Mouse (Mus musculus): Measurements from ENCODE around the gene Ankrd24. TPM values are rescaled to one million over a fixed set of nuclear protein-coding genes. Genes with fewer than 3 reads are reported as not detected.

Gene Ankrd24
- polyA plus RNA-seq, 2 experiments, result 1.5 to 5.6 TPM

DNA sequence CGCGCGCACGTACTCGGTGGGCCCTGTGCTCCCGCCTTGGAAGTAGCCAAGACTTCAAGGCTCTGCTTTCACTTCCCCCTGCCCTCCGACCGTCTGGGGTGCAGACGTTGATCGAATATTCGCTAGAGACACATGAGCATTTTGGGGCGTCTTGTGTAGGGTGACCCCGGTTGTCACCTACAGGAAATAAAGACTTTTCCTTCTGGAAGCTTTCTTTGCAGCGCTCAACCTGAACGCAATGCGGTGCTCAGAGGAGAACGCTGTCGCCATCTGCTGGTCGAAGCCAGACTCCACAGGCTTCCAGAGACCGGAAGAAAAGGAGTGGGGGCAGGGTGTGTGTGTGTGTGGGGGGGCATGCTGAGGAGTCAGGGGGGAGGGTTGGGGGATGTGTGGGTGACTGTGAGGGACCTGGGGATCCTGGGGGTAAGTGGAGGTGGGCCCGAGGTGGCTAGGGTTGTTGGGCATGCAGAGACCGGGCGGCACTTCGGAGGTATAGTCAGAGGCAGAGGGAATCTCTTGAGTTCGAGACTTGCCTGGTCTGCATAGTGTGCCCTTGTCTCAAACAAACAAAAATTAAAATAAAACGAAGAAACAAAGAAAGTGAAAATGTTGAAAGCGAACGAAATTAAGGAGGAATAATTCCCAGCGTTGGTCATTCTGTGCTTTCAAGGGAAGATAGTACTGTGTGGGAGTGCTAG lies 23.2 kb upstream of the Ankrd24 start:
- peak; percentile 76 to 85 (median 80) for DNase-seq (ENCODE audit: low read depth in 3 of 3, low spot score in 3 of 3)
- 10% methylated on average over 29 of the region's 29 CpGs for WGBS (ENCODE audit: insufficient replicate concordance)
- peaks cover 23 to 44% of the 10 kb centered on the region in 2 experiments for H3K4me1 ChIP-seq (replicated peaks; ENCODE audit: control insufficient read depth in 2 of 2, insufficient read depth in 2 of 2, low read length in 1 of 2)

DNA sequence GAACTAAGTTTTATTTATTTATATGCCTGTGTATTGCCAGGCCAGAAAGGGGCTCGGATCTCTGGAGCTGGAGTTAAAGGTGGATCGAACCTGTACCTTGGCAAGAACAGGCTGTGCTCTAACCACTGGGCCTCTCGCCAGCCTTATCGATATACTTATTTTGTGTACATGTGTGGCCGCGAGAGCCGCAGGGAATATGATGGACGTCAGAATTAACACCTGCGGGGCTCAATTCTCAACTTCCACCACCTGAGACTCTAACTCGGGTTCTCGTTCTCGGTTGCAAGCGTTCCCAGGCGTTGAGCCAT lies 22.7 kb upstream of the Ankrd24 start:
- peaks cover 18 to 39% of the 10 kb centered on the region in 2 experiments for H3K4me1 ChIP-seq (replicated peaks; ENCODE audit: control insufficient read depth in 2 of 2, insufficient read depth in 2 of 2, low read length in 1 of 2)
- peak overlapping the region; percentile 70 for H3K9ac ChIP-seq (replicated peaks)
- no peaks in the 10 kb centered on the region for H3K27me3 ChIP-seq (ENCODE audit: control insufficient read depth, insufficient read depth, low read length)
- H3K9me3 ChIP-seq (ENCODE audit: control insufficient read depth, low read length), result no peaks in the 10 kb centered on the region
- TF ChIP-seq EP300 (IDR thresholded peaks at IDR 0.05; ENCODE audit: low read depth) (no peak), CTCF (IDR thresholded peaks at IDR 0.05; ENCODE audit: low read depth) (no peak)
- WGBS (ENCODE audit: insufficient replicate concordance), result 1% methylated on average over 14 of the region's 14 CpGs
- peak; percentile 11; the same call in 1 of the 2 replicates for ATAC-seq (ENCODE audit: insufficient read depth)
- DNase-seq (ENCODE audit: low read depth in 3 of 3, low spot score in 3 of 3), result no peak
- H3K27ac ChIP-seq, result peak overlapping the region; percentile 94
- H3K4me2 ChIP-seq (ENCODE audit: low read depth), result peak overlapping the region; percentile 66
- H3K36me3 ChIP-seq (replicated peaks; ENCODE audit: control insufficient read depth, insufficient read depth, low read depth), result no peaks in the 10 kb centered on the region
- H3K4me3 ChIP-seq (ENCODE audit: insufficient read depth in 1 of 2, low read depth in 2 of 2, low read length in 2 of 2), result peak overlapping the region; percentile 59 to 77

More for the DNA sequence above, 23.2 kb upstream of the Ankrd24 start:
- H3K36me3 ChIP-seq (replicated peaks; ENCODE audit: control insufficient read depth, insufficient read depth, low read depth), result no peaks in the 10 kb centered on the region
- H3K9ac ChIP-seq (replicated peaks), result peak overlapping the region; percentile 70
- no peaks in the 10 kb centered on the region for H3K9me3 ChIP-seq (ENCODE audit: control insufficient read depth, low read length)
- peak overlapping the region; percentile 94 for H3K27ac ChIP-seq
- peak overlapping the region; percentile 59 to 77 for H3K4me3 ChIP-seq (ENCODE audit: insufficient read depth in 1 of 2, low read depth in 2 of 2, low read length in 2 of 2)
- no peak for TF ChIP-seq EP300 (IDR thresholded peaks at IDR 0.05; ENCODE audit: low read depth)
- TF ChIP-seq CTCF (IDR thresholded peaks at IDR 0.05; ENCODE audit: low read depth), result peak; percentile 96
- peak overlapping the region; percentile 66 for H3K4me2 ChIP-seq (ENCODE audit: low read depth)
- no peaks in the 10 kb centered on the region for H3K27me3 ChIP-seq (ENCODE audit: control insufficient read depth, insufficient read depth, low read length)
- peak; percentile 36 for ATAC-seq (ENCODE audit: insufficient read depth)

DNA sequence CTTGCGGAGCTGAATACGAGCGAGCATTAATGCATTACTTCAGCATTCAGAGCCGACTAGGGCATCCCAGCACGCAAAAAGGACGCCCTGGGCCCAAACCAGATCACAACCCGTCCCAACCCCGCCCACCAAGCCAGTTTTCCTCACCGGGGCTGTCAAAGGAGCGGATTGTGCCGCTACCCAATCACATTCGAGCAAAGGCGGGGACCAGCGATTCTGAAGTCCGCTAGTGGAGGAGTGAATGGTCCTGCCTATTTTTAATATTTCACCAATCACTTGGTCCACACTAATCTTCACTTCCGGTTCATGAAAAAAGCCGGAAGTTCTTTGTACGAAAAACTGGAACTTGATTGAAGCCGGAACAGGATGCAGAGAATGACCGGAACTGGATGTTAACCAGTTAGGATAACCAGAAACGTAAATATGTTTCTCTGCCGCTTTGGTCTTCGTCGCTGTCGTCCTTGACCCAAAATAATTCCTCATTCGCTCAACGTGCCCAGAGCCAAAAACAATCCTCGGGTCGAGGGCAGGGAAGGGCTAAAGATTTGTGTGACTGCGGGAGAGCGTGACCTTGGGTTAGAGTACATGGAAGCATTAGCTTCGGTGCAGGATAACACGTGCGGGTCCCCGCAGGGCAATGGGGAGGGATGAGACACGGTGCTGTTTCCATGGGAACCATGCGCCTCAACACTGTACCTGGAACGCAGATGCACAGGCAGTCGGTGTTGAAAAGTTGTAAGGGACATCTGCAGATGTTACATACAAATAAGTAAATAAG lies 22.2 kb upstream of the Ankrd24 start, which contains the start of gene BC025920:
Gene BC025920, plus strand, starts transcription at position 297 of the 778 bp plus-strand sequence.
- ATAC-seq (ENCODE audit: insufficient read depth) (peak; percentile 88), DNase-seq (ENCODE audit: low read depth in 3 of 3, low spot score in 3 of 3) (peak; percentile 97 to 99 (median 98))
- peak within 1 kb of the TSS; percentile 66 for H3K4me2 ChIP-seq (ENCODE audit: low read depth)
- no peaks in the 10 kb centered on the region for H3K27me3 ChIP-seq (ENCODE audit: control insufficient read depth, insufficient read depth, low read length)
- peak within 1 kb of the TSS; percentile 70 for H3K9ac ChIP-seq (replicated peaks)
- H3K36me3 ChIP-seq (replicated peaks; ENCODE audit: control insufficient read depth, insufficient read depth, low read depth), result no peaks in the 10 kb centered on the region
- H3K4me3 ChIP-seq (ENCODE audit: insufficient read depth in 1 of 2, low read depth in 2 of 2, low read length in 2 of 2), result peak within 1 kb of the TSS; percentile 59 to 99
- peak within 1 kb of the TSS; percentile 94 for H3K27ac ChIP-seq
- WGBS (ENCODE audit: insufficient replicate concordance), result 2% methylated on average over 39 of the region's 39 CpGs
- peaks cover 15 to 36% of the 10 kb centered on the region in 2 experiments for H3K4me1 ChIP-seq (replicated peaks; ENCODE audit: control insufficient read depth in 2 of 2, insufficient read depth in 2 of 2, low read length in 1 of 2)
- no peaks in the 10 kb centered on the region for H3K9me3 ChIP-seq (ENCODE audit: control insufficient read depth, low read length)
- TF ChIP-seq EP300 (IDR thresholded peaks at IDR 0.05; ENCODE audit: low read depth) (no peak), CTCF (IDR thresholded peaks at IDR 0.05; ENCODE audit: low read depth) (no peak)

DNA sequence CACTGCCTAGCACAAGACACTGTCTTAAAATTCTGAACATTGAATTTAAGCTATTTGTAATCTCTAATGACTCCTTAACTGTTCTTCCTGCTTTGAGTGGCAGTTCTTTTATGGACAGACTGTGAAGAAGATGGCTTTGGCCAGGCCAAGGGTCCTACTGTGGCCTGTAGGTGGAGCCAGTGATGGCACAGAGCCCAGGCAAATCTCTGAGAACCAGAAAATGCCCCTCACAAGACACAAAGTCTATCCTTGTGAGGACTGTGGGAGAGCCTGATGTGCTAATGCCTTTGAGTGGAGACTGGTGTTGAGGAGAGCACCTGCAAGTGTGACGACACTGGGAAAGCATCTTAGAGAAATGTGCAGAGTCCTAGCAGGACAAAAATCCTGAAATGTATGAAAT lies 20.0 kb upstream of the Ankrd24 start:
- H3K4me2 ChIP-seq (ENCODE audit: low read depth), result no peak overlapping the region
- no peak for ATAC-seq (ENCODE audit: insufficient read depth)
- H3K4me1 ChIP-seq (replicated peaks; ENCODE audit: control insufficient read depth in 2 of 2, insufficient read depth in 2 of 2, low read length in 1 of 2), result peaks cover 10 to 20% of the 10 kb centered on the region in 2 experiments
- no peaks in the 10 kb centered on the region for H3K36me3 ChIP-seq (replicated peaks; ENCODE audit: control insufficient read depth, insufficient read depth, low read depth)
- H3K4me3 ChIP-seq (ENCODE audit: insufficient read depth in 1 of 2, low read depth in 2 of 2, low read length in 2 of 2), result no peak overlapping the region
- H3K9ac ChIP-seq (replicated peaks), result no peak overlapping the region
- no peaks in the 10 kb centered on the region for H3K9me3 ChIP-seq (ENCODE audit: control insufficient read depth, low read length)
- H3K27me3 ChIP-seq (ENCODE audit: control insufficient read depth, insufficient read depth, low read length), result no peaks in the 10 kb centered on the region
- no peak for DNase-seq (ENCODE audit: low read depth in 3 of 3, low spot score in 3 of 3)
- H3K27ac ChIP-seq, result no peak overlapping the region
- 81% methylated on average over 1 of the region's 1 CpGs for WGBS (ENCODE audit: insufficient replicate concordance)
- TF ChIP-seq EP300 (IDR thresholded peaks at IDR 0.05; ENCODE audit: low read depth) (no peak), CTCF (IDR thresholded peaks at IDR 0.05; ENCODE audit: low read depth) (peak; percentile 38)

DNA sequence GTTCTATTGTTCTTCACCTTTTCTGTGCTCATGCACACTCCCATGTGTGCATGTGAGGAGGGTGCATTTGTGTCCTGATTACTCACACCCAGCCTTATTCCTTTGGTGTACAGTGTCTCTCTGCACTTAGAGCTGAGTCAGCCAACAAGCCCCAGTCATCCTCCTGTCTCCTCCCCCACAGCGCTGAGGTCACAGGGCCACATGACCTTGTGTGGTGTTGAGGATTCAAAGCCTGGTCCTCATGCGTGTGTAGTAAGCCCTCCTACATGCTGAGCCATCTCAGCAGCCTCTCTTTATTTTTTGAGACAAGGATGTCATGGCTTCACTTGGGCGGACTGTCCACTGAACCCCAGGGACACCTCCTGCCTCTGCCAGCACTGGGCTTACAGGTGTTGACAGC lies 15.6 kb upstream of the Ankrd24 start:
- Histone ChIP-seq H3K9ac (replicated peaks) (no peak overlapping the region), H3K27ac (no peak overlapping the region), H3K36me3 (replicated peaks; ENCODE audit: control insufficient read depth, insufficient read depth, low read depth) (no peaks in the 10 kb centered on the region), H3K4me3 (ENCODE audit: insufficient read depth in 1 of 2, low read depth in 2 of 2, low read length in 2 of 2) (no peak overlapping the region), H3K9me3 (ENCODE audit: control insufficient read depth, low read length) (no peaks in the 10 kb centered on the region), H3K4me2 (ENCODE audit: low read depth) (no peak overlapping the region), H3K27me3 (ENCODE audit: control insufficient read depth, insufficient read depth, low read length) (no peaks in the 10 kb centered on the region), H3K4me1 (replicated peaks; ENCODE audit: control insufficient read depth in 2 of 2, insufficient read depth in 2 of 2, low read length in 1 of 2) (no peaks in the 10 kb centered on the region)
- no peak for ATAC-seq (ENCODE audit: insufficient read depth)
- 61% methylated on average over 3 of the region's 3 CpGs for WGBS (ENCODE audit: insufficient replicate concordance)
- no peak for DNase-seq (ENCODE audit: low read depth in 3 of 3, low spot score in 3 of 3)
- TF ChIP-seq CTCF (IDR thresholded peaks at IDR 0.05; ENCODE audit: low read depth) (no peak), EP300 (IDR thresholded peaks at IDR 0.05; ENCODE audit: low read depth) (no peak)

All from liver, embryonic 14.5 days (tissue).